Mouse (Mus musculus): ENCODE measurements around the gene Acads.

DNA sequence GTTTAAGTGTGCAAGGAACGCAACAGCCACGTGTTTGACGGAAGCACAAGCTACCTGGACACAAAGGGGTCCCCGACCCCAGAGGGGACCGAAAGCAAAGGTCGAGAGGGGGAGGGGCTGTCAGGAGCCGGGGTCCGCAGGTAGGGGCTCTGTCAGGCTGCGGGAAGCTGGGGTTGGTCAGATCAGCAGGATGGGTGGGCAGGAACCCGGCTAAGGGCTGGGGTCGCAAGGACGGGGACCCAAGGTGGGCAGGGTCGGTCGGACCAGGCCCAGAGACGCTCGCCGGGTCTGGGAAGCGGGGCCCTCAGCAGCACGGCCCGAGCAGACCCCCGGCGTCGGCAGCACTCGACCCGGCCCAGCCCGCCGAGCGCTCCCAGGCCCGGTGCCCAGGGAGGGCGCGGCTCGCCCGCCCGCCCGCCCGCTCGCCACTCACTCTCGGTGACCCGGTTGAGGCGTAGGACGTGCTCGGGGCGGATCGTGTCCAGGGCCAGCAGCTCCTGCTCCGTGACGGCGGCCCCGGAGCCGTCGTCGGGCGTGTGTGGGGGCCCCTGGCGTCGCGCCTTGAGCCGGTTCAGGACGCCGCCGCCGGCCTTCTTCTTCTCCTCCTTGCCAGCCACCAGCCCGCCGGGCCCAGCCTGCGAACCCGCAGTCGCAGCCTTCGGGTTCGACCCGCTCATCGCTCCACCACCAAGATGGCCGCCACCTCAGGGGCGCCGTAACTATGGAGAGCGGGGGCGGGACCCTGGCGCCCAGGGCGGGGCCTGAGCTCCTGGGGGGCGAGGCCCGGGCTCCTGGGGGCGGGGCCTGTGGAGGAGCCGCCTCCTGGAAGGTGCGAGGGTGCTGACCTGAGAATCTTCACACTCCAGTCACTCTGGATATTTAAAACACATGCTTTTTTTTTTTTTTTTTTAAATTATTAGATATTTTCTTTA lies 15.4 kb upstream of the Acads start, which contains the start of gene Unc119b:
- TF ChIP-seq POLR2A (IDR thresholded peaks at IDR 0.05; ENCODE audit: low read depth, low read length) (no peak), CTCF (conservative IDR thresholded peaks at IDR 0.05; ENCODE audit: insufficient read depth, insufficient read length, low read depth, low read length) (no peak)

All from kidney, adult 2 months (tissue).